Mouse (Mus musculus) right cerebral cortex, postnatal 36 days (tissue): ENCODE results near the gene 1810009A15Rik.

Experiments used
- DNase-seq, 2 experiments: peaks; one replicate each; pipeline ENCODE4 v3.0.0; 2022; ENCODE audit warnings: low spot score in 2 of 2, mixed read lengths in 1 of 2

The 1810009A15Rik gene

DNA sequence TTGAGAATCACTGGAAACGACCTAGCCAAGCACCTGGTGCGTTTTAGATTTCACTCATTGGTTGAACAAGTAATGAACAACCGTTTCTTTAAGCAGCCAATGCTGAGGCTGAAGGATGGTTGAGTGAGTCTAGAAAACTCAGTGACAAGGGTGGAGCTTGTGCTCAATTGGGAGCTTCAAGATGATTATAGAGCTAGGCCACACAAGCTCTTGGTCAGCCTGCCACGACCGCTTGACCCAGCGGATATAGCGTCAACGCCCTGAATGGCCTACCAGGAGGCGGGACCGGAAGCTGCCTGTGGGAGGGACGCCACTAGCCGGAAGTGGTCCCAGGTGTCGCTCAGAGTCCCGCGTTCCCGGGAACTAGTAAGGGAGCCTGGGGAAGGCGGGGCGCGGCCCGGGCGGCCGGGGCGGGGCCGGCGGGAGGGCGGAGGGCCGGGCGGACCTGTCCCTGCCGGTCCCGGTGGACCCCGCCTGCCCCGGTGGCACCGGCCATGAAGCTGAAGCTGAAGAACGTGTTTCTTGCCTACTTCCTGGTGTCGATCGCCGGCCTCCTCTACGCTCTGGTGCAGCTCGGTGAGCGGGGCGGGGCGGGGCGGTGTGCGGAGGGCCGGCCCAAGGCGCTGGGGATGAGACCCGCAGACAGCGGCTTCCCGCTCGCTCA lies 31.6 kb downstream of the 1810009A15Rik start, which contains the start of gene B3gat3:
Gene B3gat3 (plus strand): TSS at position 302 of the 664 bp plus-strand sequence.
- peak; percentile 92 to 94 for DNase-seq

GRCm38 (mm10) chr19:8920836-8921291 lies 32.2 kb downstream of the 1810009A15Rik start:
- DNase-seq, result no peak

DNA sequence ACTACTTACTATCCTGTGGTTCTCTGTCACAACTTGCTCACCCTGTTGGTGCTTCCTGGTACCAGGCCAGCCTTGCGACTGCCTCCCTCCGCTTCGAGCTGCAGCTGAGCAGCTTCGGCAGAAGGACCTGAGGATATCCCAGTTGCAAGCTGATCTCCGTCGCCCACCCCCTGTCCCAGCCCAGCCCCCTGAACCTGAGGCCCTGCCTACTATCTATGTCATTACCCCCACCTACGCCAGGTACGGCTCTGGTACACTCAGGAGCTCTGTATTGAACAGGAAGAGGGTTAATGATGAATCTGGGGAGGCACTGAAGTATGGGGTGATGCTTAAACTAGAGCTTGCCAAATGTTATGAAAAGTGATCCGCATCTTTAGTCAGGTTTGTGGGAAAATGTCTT lies 33.1 kb downstream of the 1810009A15Rik start:
- DNase-seq, result no peak

- no peak for DNase-seq
These were observed 38.1 kb downstream of the 1810009A15Rik start for GRCm38 (mm10) chr19:8926766-8927165.

- no peak for DNase-seq
These were observed 39.4 kb downstream of the 1810009A15Rik start for GRCm38 (mm10) chr19:8927891-8928525.

DNA sequence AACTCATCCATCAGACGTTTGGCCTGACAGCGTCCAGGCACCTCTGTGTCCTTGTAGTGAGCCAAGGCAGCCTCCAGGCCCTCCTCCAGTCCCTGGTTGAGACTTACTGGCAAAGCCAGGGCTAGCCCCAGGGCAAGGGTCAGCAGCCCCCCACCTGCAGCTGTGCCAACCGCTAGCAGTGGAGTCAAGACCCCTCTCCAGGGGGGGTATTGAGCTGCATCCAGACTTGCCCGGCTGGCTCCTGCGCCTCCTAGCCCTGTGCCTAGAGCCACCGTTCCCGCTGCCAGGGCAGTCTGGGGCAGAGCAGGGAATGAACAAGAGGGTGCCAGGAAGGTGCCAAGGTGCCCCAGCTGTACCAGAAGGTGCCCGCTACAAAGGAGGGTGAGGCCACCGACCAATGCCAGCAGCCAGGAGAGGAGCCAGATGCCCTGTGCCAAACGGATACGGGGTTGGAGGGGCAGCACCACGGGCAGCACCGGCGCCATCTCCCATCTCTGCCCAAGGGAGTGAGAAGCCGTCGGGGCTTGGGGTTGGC lies 40.1 kb downstream of the 1810009A15Rik start:
- no peak for DNase-seq

DNA sequence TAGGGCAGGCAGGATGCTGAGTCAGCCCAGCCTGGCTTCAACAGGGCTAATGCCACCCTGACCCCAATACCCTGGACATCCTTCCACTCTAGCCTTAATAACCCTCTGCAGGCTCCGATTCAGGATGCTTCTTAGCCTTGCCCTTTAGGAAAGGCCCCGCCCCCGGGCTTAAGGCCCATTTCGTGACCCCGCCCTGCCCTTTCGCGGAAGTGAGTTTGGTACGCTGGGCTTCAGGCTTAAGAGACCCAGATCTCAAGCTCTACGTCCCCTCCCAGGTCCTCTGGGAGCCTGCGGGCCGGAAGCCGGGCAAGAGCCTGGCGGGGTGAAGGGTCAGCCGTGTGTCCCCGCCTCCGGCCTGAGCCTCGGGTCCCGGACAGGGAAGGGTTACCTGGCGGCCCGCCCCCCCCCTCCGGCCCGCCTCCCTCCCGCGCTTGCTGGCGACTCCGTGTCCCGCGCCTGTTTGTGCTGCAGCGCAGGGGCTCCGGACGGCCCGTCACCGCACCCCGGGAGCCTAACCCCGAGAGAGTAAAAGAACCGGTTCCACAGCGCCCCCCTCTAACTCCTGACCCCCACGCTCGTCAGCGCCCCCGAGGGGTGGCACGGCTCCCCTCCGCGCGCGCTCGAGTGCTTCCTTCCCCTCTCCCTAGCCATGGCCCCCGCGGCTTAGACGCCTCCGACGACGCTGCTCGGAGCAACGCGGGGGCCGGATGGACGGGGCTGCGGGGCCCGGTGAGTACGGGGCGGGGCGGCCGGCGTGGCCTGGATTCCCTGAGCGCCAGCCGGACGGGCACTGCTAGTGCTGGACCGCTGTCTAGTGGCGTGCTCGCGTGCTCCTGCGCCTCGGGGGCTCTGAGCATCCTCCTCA lies 40.8 kb downstream of the 1810009A15Rik start, which contains the start of the genes Rom1 and Eml3:
Gene Rom1 (minus strand): TSS at position 133 of the 865 bp plus-strand sequence.
Gene Eml3 (plus strand): TSS at position 329 of the 865 bp plus-strand sequence.
- DNase-seq, result no peak

DNA sequence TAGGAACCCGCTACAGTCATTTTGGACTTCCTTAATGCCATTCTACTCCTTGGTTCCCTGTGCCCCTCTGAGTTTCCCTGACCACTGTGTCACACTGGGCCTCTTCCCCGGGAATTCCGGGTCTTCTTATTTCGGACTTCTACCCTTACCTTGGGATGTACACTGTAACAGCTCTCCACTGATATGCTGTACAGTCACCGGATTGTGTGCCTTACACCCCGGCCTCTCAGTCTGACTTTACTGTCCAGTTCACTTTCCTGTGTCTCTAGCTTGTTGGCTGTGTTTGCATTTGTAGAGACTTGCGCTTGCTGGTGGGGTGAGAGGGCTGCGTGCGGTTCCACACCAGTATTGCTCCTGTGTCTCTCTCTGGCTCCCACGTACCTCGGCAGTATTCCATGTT lies 41.5 kb downstream of the 1810009A15Rik start:
- DNase-seq, result no peak

DNA sequence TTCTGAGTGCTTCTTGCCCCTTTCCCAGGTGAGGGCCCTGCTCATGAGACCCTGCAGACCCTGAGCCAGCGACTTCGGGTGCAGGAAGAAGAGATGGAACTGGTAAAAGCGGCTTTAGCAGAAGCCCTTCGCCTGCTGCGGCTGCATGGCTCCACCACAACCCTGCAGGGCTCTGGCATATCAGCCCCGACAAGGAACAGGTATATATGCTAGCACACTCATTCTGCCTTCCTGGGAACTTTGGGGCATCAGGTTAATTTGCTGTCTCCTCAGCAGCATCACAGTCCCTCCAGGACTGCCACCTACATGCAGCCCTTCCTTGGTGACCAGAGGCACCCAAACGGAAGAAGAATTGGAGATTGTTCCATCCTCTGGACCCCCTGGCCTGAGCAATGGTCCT lies 42.1 kb downstream of the 1810009A15Rik start:
- DNase-seq, result no peak

- DNase-seq, result no peak
These were observed 48.1 kb downstream of the 1810009A15Rik start for GRCm38 (mm10) chr19:8936736-8937135.
